Mouse (Mus musculus) lung, embryonic 16.5 days (tissue): Measurements from ENCODE around the gene Tmem132c. TPM values are rescaled to one million over a fixed set of nuclear protein-coding genes. Genes with fewer than 3 reads are reported as not detected.
"Not testable (repeated sequence)": the region's sequence is repeated elsewhere in the genome, so short reads cannot be mapped to it uniquely, and the experiment has no call there.

Experiments used
- ATAC-seq: fragments of 200-750 bp; cut with Nextera tagmentation; 2 replicates; pipeline ENCODE4 v1.8.0; 2017; ENCODE audit warnings: low read depth, mild to moderate bottlenecking, moderate library complexity
- H3K27ac ChIP-seq: fragments of 300-500 bp; sonication (generic); 2 replicates; pipeline ENCODE4 v1.5.1; 2014; ENCODE audit warnings: mild to moderate bottlenecking, control low read depth, low read length
- H3K27me3 ChIP-seq: fragments of 300-500 bp; sonication (generic); 2 replicates; pipeline ENCODE4 v1.6.1; 2014; ENCODE audit warnings: low read depth, low read length, mixed read lengths; ENCODE audit not compliant: control insufficient read depth, insufficient read depth
- H3K36me3 ChIP-seq: fragments of 300-500 bp; sonication (generic); 2 replicates; pipeline ENCODE4 v1.6.1; 2014; ENCODE audit warnings: low read length; ENCODE audit not compliant: control insufficient read depth, insufficient read depth
- H3K4me1 ChIP-seq: fragments of 300-500 bp; sonication (generic); replicated peaks from 2 replicates; pipeline ENCODE4 v1.6.1; 2014; ENCODE audit warnings: low read length, mixed read lengths; ENCODE audit not compliant: control insufficient read depth, insufficient read depth
- H3K4me2 ChIP-seq: fragments of 300-500 bp; sonication (generic); 2 replicates; pipeline ENCODE4 v1.6.1; 2014; ENCODE audit warnings: low read depth, low read length, control low read depth
- H3K4me3 ChIP-seq: fragments of 300-500 bp; sonication (generic); 2 replicates; pipeline ENCODE4 v1.5.1; 2014; ENCODE audit warnings: mild to moderate bottlenecking, low read length, control low read depth
- H3K9ac ChIP-seq: fragments of 300-500 bp; sonication (generic); 2 replicates; pipeline ENCODE4 v1.6.1; 2014; ENCODE audit warnings: low read length, control low read depth
- H3K9me3 ChIP-seq: fragments of 300-500 bp; sonication (generic); 2 replicates; pipeline ENCODE4 v1.6.1; 2016; ENCODE audit warnings: low read length; ENCODE audit not compliant: control insufficient read depth
- WGBS: fragments of 180-500 bp; shearing (Covaris S2); extraction: QIAGEN DNeasy Blood & Tissue Kit; methylation state at CpG from one replicate; pipeline ENCODE4 v1.1.7; 2014; 5-methylcytosine and 5-hydroxymethylcytosine counted together
- polyA plus RNA-seq: library from polyadenylated mRNA; unstranded; fragments of >200 nt; fragmentation: Nextera tagmentation; extraction: Ambion mirVana; gene quantifications from 2 replicates; pipeline ENCODE4 v1.2.1, GENCODE M21; 2015

Gene Tmem132c
- polyA plus RNA-seq, 1 experiment from 2014 or later, result 14.2 TPM

DNA sequence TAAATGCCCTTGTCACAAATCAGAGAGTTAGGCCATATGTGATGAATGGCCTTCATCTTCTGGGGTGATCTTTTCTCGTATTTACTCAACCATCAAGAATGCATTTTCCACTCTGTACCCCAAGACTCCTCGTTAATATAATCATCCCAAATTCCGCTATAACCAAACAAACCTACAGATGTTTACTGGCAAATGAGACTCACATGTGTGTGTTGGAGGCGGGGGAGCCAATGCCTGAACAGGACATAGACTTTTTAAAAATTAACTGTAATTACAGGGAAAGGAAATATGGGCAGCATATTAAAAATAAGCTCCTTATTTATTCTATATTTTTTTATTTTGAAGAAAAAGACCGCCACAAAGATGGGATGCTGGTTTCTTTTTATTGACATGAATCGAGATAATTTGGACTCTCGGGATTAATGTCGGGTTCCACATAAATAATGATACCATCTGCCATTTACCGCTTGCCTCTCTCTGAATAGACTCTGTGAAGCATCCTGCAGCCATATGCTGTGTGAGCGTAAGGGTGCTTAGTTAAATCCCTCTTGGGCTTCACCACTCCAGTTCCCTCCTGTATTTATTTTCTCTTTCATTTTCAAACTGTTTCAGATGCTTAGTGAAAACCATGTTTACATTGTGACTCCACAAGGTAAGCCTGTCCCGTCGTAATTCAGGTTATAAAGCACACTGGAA is 105.6 kb downstream of the Tmem132c start:
- H3K4me3 ChIP-seq, result no peak overlapping the region
- WGBS, result 54% methylated on average over 12 of the region's 12 CpGs
- H3K27ac ChIP-seq, result no peak overlapping the region
- H3K4me1 ChIP-seq, result peaks cover 7% of the 10 kb centered on the region; the same call in 1 of the 2 replicates
- H3K27me3 ChIP-seq, result no peaks in the 10 kb centered on the region
- no peaks in the 10 kb centered on the region for H3K36me3 ChIP-seq
- H3K4me2 ChIP-seq, result no peak overlapping the region
- no peak for ATAC-seq
- H3K9me3 ChIP-seq, result no peaks in the 10 kb centered on the region
- no peak overlapping the region for H3K9ac ChIP-seq

GRCm38 (mm10) chr5:127349221-127350065 is 107.8 kb downstream of the Tmem132c start:
- Histone ChIP-seq H3K9ac (no peak overlapping the region), H3K4me3 (no peak overlapping the region), H3K27me3 (no peaks in the 10 kb centered on the region), H3K9me3 (no peaks in the 10 kb centered on the region), H3K36me3 (no peaks in the 10 kb centered on the region), H3K4me2 (no peak overlapping the region), H3K4me1 (peaks cover 7% of the 10 kb centered on the region; the same call in 1 of the 2 replicates), H3K27ac (no peak overlapping the region)
- peak; percentile 50; the same call in 1 of the 2 replicates for ATAC-seq
- WGBS, result 35% methylated on average over 9 of the region's 9 CpGs

- Histone ChIP-seq H3K4me2 (no peak overlapping the region), H3K4me3 (no peak overlapping the region), H3K9ac (no peak overlapping the region), H3K4me1 (peaks cover 16% of the 10 kb centered on the region), H3K27ac (no peak overlapping the region), H3K27me3 (no peaks in the 10 kb centered on the region), H3K9me3 (no peaks in the 10 kb centered on the region; the same call in 1 of the 2 replicates), H3K36me3 (no peaks in the 10 kb centered on the region)
- no peak for ATAC-seq
- 61% methylated on average over 2 of the region's 2 CpGs for WGBS
Observed at GRCm38 (mm10) chr5:127353002-127353401, 111.4 kb downstream of the Tmem132c start.

- H3K4me3 ChIP-seq, result no peak overlapping the region
- H3K27ac ChIP-seq, result peak overlapping the region; percentile 9; the same call in 1 of the 2 replicates
- ATAC-seq, result peak; percentile 59
- H3K4me2 ChIP-seq, result peak overlapping the region; percentile 21; the same call in 1 of the 2 replicates
- no peaks in the 10 kb centered on the region; the same call in 1 of the 2 replicates for H3K9me3 ChIP-seq
- H3K9ac ChIP-seq, result no peak overlapping the region
- H3K36me3 ChIP-seq, result peaks cover 10% of the 10 kb centered on the region; the same call in 1 of the 2 replicates
- H3K27me3 ChIP-seq, result no peaks in the 10 kb centered on the region
- 2% methylated on average over 8 of the region's 8 CpGs for WGBS
- peaks cover 10% of the 10 kb centered on the region for H3K4me1 ChIP-seq
Observed at GRCm38 (mm10) chr5:127355836-127356235, 114.2 kb downstream of the Tmem132c start.

DNA sequence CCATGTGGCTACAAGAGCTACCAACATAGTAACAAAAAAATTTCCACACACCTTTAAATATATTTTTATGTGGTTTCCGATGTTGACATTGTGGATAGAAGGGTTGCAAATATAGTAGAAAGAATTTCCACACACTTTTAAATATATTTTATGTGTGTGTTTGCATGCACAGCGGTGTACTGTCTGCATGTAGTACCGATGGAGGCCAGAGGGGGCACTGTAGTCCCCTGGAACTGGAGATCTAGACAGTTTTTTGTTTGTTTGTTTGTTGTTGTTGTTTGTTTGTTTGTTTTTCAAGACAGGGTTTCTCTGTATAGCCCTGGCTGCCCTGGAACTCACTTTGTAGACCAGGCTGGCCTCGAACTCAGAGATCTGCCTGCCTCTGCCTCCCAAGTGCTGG is 116.3 kb downstream of the Tmem132c start:
- not testable (repeated sequence) for H3K4me1 ChIP-seq, H3K4me3 ChIP-seq, H3K9ac ChIP-seq, ATAC-seq, H3K27me3 ChIP-seq, H3K27ac ChIP-seq, H3K4me2 ChIP-seq, H3K9me3 ChIP-seq, H3K36me3 ChIP-seq
- 87% methylated on average over 4 of the region's 4 CpGs for WGBS

- peaks cover 10% of the 10 kb centered on the region; the same call in 1 of the 2 replicates for H3K36me3 ChIP-seq
- H3K27me3 ChIP-seq, result no peaks in the 10 kb centered on the region
- no peak overlapping the region for H3K27ac ChIP-seq
- H3K4me2 ChIP-seq, result no peak overlapping the region
- H3K9me3 ChIP-seq, result peaks cover under 1% of the 10 kb centered on the region; the same call in 1 of the 2 replicates
- peaks cover 2% of the 10 kb centered on the region; the same call in 1 of the 2 replicates for H3K4me1 ChIP-seq
- no peak overlapping the region for H3K4me3 ChIP-seq
- no peak overlapping the region for H3K9ac ChIP-seq
- 79% methylated on average over 8 of the region's 8 CpGs for WGBS
- ATAC-seq, result no peak
Observed at GRCm38 (mm10) chr5:127361145-127361544, 119.5 kb downstream of the Tmem132c start.

GRCm38 (mm10) chr5:127365061-127365460 is 123.5 kb downstream of the Tmem132c start:
- Histone ChIP-seq H3K4me2 (no peak overlapping the region), H3K27ac (no peak overlapping the region), H3K9ac (no peak overlapping the region), H3K4me1 (peaks cover 7% of the 10 kb centered on the region), H3K9me3 (0 out of 2 replicates have a peak, but pooled peaks cover 3% of the 10 kb centered on the region), H3K4me3 (no peak overlapping the region), H3K36me3 (peaks cover 3% of the 10 kb centered on the region; the same call in 1 of the 2 replicates), H3K27me3 (no peaks in the 10 kb centered on the region)
- 15% methylated on average over 1 of the region's 1 CpGs for WGBS
- ATAC-seq, result no peak

GRCm38 (mm10) chr5:127368191-127368590 is 126.6 kb downstream of the Tmem132c start:
- 42% methylated on average over 3 of the region's 3 CpGs for WGBS
- no peak overlapping the region for H3K4me2 ChIP-seq
- no peaks in the 10 kb centered on the region for H3K36me3 ChIP-seq
- H3K4me1 ChIP-seq, result peaks cover 19% of the 10 kb centered on the region
- 0 out of 2 replicates have a peak overlapping the region, but pooled peaks have one; percentile 6 for H3K27ac ChIP-seq
- H3K9me3 ChIP-seq, result 0 out of 2 replicates have a peak, but pooled peaks cover 3% of the 10 kb centered on the region
- no peak overlapping the region for H3K9ac ChIP-seq
- H3K4me3 ChIP-seq, result no peak overlapping the region
- no peaks in the 10 kb centered on the region for H3K27me3 ChIP-seq
- 0 out of 2 replicates have a peak, but pooled peaks have one; percentile 19 for ATAC-seq

GRCm38 (mm10) chr5:127369812-127370211 is 128.2 kb downstream of the Tmem132c start:
- peak overlapping the region; percentile 50 for H3K4me2 ChIP-seq
- no peak overlapping the region for H3K4me3 ChIP-seq
- peak overlapping the region; percentile 91 for H3K27ac ChIP-seq
- WGBS, result 32% methylated on average over 7 of the region's 7 CpGs
- H3K9me3 ChIP-seq, result peaks cover 4% of the 10 kb centered on the region; the same call in 1 of the 2 replicates
- peak; percentile 24; the same call in 1 of the 2 replicates for ATAC-seq
- H3K4me1 ChIP-seq, result peaks cover 21% of the 10 kb centered on the region
- no peak overlapping the region; the same call in 1 of the 2 replicates for H3K9ac ChIP-seq
- H3K36me3 ChIP-seq, result no peaks in the 10 kb centered on the region
- H3K27me3 ChIP-seq, result no peaks in the 10 kb centered on the region
